Mouse (Mus musculus): ENCODE measurements around the gene Il31ra. TPM values are rescaled to one million over a fixed set of nuclear protein-coding genes. Genes with fewer than 3 reads are reported as not detected.

The Il31ra gene
- polyA plus RNA-seq, 1 experiment from 2014 or later: not detected

- WGBS: 87% methylated on average over 6 of the region's 6 CpGs
- H3K4me3 ChIP-seq (replicated peaks): no peak overlapping the region
- no peaks in the 10 kb centered on the region for H3K36me3 ChIP-seq
- H3K27me3 ChIP-seq: no peaks in the 10 kb centered on the region
- H3K27ac ChIP-seq: no peak overlapping the region
- ATAC-seq (ENCODE audit: insufficient number of reproducible peaks, insufficient read depth, low FRiP score, low TSS enrichment, low read depth): no peak
- no peaks in the 10 kb centered on the region for H3K9me3 ChIP-seq
- no peaks in the 10 kb centered on the region for H3K4me1 ChIP-seq (replicated peaks)
- no peak overlapping the region for H3K4me2 ChIP-seq
- no peak overlapping the region for H3K9ac ChIP-seq (replicated peaks)
These were observed 33.5 kb downstream of the Il31ra start for GRCm38 (mm10) chr13:112560554-112561138.

GRCm38 (mm10) chr13:112556501-112556900 is 37.7 kb downstream of the Il31ra start:
- Histone ChIP-seq H3K9ac (replicated peaks) (no peak overlapping the region), H3K27ac (no peak overlapping the region), H3K27me3 (no peaks in the 10 kb centered on the region), H3K36me3 (no peaks in the 10 kb centered on the region), H3K9me3 (no peaks in the 10 kb centered on the region), H3K4me1 (replicated peaks) (no peaks in the 10 kb centered on the region), H3K4me3 (replicated peaks) (no peak overlapping the region), H3K4me2 (no peak overlapping the region)
- ATAC-seq (ENCODE audit: insufficient number of reproducible peaks, insufficient read depth, low FRiP score, low TSS enrichment, low read depth): no peak
- 70% methylated on average over 2 of the region's 2 CpGs for WGBS

- Histone ChIP-seq H3K27ac (no peak overlapping the region), H3K9me3 (no peaks in the 10 kb centered on the region), H3K4me3 (replicated peaks) (no peak overlapping the region), H3K4me2 (no peak overlapping the region), H3K9ac (replicated peaks) (no peak overlapping the region), H3K4me1 (replicated peaks) (no peaks in the 10 kb centered on the region), H3K36me3 (no peaks in the 10 kb centered on the region), H3K27me3 (no peaks in the 10 kb centered on the region)
- ATAC-seq (ENCODE audit: insufficient number of reproducible peaks, insufficient read depth, low FRiP score, low TSS enrichment, low read depth): no peak
- 88% methylated on average over 5 of the region's 5 CpGs for WGBS
These were observed 40.9 kb downstream of the Il31ra start for GRCm38 (mm10) chr13:112553304-112553703.

- Histone ChIP-seq H3K4me1 (replicated peaks) (no peaks in the 10 kb centered on the region), H3K4me2 (no peak overlapping the region), H3K27me3 (no peaks in the 10 kb centered on the region), H3K9ac (replicated peaks) (no peak overlapping the region), H3K4me3 (replicated peaks) (no peak overlapping the region), H3K36me3 (no peaks in the 10 kb centered on the region), H3K27ac (no peak overlapping the region), H3K9me3 (no peaks in the 10 kb centered on the region)
- WGBS: 80% methylated on average over 7 of the region's 7 CpGs
- no peak for ATAC-seq (ENCODE audit: insufficient number of reproducible peaks, insufficient read depth, low FRiP score, low TSS enrichment, low read depth)
These were observed 42.3 kb downstream of the Il31ra start for GRCm38 (mm10) chr13:112551641-112552548.

- ATAC-seq (ENCODE audit: insufficient number of reproducible peaks, insufficient read depth, low FRiP score, low TSS enrichment, low read depth): no peak
- no peaks in the 10 kb centered on the region for H3K36me3 ChIP-seq
- no peaks in the 10 kb centered on the region for H3K9me3 ChIP-seq
- H3K4me1 ChIP-seq (replicated peaks): no peaks in the 10 kb centered on the region
- H3K9ac ChIP-seq (replicated peaks): no peak overlapping the region
- H3K4me2 ChIP-seq: no peak overlapping the region
- H3K27ac ChIP-seq: no peak overlapping the region
- 81% methylated on average over 10 of the region's 10 CpGs for WGBS
- H3K27me3 ChIP-seq: no peaks in the 10 kb centered on the region
- H3K4me3 ChIP-seq (replicated peaks): no peak overlapping the region
These were observed 52.8 kb downstream of the Il31ra start for GRCm38 (mm10) chr13:112541223-112541975.

GRCm38 (mm10) chr13:112540616-112541015 is 53.5 kb downstream of the Il31ra start:
- Histone ChIP-seq H3K36me3 (no peaks in the 10 kb centered on the region), H3K27ac (no peak overlapping the region), H3K4me1 (replicated peaks) (no peaks in the 10 kb centered on the region), H3K9ac (replicated peaks) (no peak overlapping the region), H3K4me3 (replicated peaks) (no peak overlapping the region), H3K27me3 (no peaks in the 10 kb centered on the region), H3K4me2 (no peak overlapping the region), H3K9me3 (no peaks in the 10 kb centered on the region)
- no peak for ATAC-seq (ENCODE audit: insufficient number of reproducible peaks, insufficient read depth, low FRiP score, low TSS enrichment, low read depth)
- WGBS: 46% methylated on average over 3 of the region's 3 CpGs

- no peak overlapping the region for H3K4me2 ChIP-seq
- WGBS: 91% methylated on average over 7 of the region's 7 CpGs
- no peaks in the 10 kb centered on the region for H3K9me3 ChIP-seq
- H3K27me3 ChIP-seq: no peaks in the 10 kb centered on the region
- H3K4me3 ChIP-seq (replicated peaks): no peak overlapping the region
- no peak for ATAC-seq (ENCODE audit: insufficient number of reproducible peaks, insufficient read depth, low FRiP score, low TSS enrichment, low read depth)
- H3K36me3 ChIP-seq: no peaks in the 10 kb centered on the region
- H3K9ac ChIP-seq (replicated peaks): no peak overlapping the region
- no peak overlapping the region for H3K27ac ChIP-seq
- H3K4me1 ChIP-seq (replicated peaks): no peaks in the 10 kb centered on the region
These were observed 57.1 kb downstream of the Il31ra start for GRCm38 (mm10) chr13:112537065-112537464.

GRCm38 (mm10) chr13:112536611-112537010 is 57.5 kb downstream of the Il31ra start:
- Histone ChIP-seq H3K9me3 (no peaks in the 10 kb centered on the region), H3K27me3 (no peaks in the 10 kb centered on the region), H3K9ac (replicated peaks) (no peak overlapping the region), H3K4me2 (no peak overlapping the region), H3K4me3 (replicated peaks) (no peak overlapping the region), H3K4me1 (replicated peaks) (no peaks in the 10 kb centered on the region), H3K27ac (no peak overlapping the region), H3K36me3 (no peaks in the 10 kb centered on the region)
- no peak for ATAC-seq (ENCODE audit: insufficient number of reproducible peaks, insufficient read depth, low FRiP score, low TSS enrichment, low read depth)
- WGBS: 44% methylated on average over 4 of the region's 4 CpGs

- no peak for ATAC-seq (ENCODE audit: insufficient number of reproducible peaks, insufficient read depth, low FRiP score, low TSS enrichment, low read depth)
- H3K4me1 ChIP-seq (replicated peaks): no peaks in the 10 kb centered on the region
- no peak overlapping the region for H3K9ac ChIP-seq (replicated peaks)
- no peaks in the 10 kb centered on the region for H3K9me3 ChIP-seq
- H3K27me3 ChIP-seq: no peaks in the 10 kb centered on the region
- no peak overlapping the region for H3K4me3 ChIP-seq (replicated peaks)
- no peak overlapping the region for H3K27ac ChIP-seq
- 68% methylated on average over 9 of the region's 9 CpGs for WGBS
- no peak overlapping the region for H3K4me2 ChIP-seq
- H3K36me3 ChIP-seq: no peaks in the 10 kb centered on the region
These were observed 60.6 kb downstream of the Il31ra start for GRCm38 (mm10) chr13:112533556-112533955.

GRCm38 (mm10) chr13:112532235-112532634 is 61.9 kb downstream of the Il31ra start:
- no peak overlapping the region for H3K4me2 ChIP-seq
- 83% methylated on average over 6 of the region's 6 CpGs for WGBS
- H3K36me3 ChIP-seq: no peaks in the 10 kb centered on the region
- no peak overlapping the region for H3K4me3 ChIP-seq (replicated peaks)
- no peaks in the 10 kb centered on the region for H3K4me1 ChIP-seq (replicated peaks)
- no peak overlapping the region for H3K27ac ChIP-seq
- no peaks in the 10 kb centered on the region for H3K27me3 ChIP-seq
- H3K9me3 ChIP-seq: no peaks in the 10 kb centered on the region
- no peak overlapping the region for H3K9ac ChIP-seq (replicated peaks)
- no peak for ATAC-seq (ENCODE audit: insufficient number of reproducible peaks, insufficient read depth, low FRiP score, low TSS enrichment, low read depth)

- Histone ChIP-seq H3K4me2 (no peak overlapping the region), H3K9me3 (no peaks in the 10 kb centered on the region; the same call in 1 of the 2 replicates), H3K36me3 (no peaks in the 10 kb centered on the region), H3K27me3 (no peaks in the 10 kb centered on the region), H3K9ac (replicated peaks) (no peak overlapping the region), H3K27ac (no peak overlapping the region), H3K4me1 (replicated peaks) (no peaks in the 10 kb centered on the region), H3K4me3 (replicated peaks) (no peak overlapping the region)
- WGBS: 36% methylated on average over 3 of the region's 3 CpGs
- ATAC-seq (ENCODE audit: insufficient number of reproducible peaks, insufficient read depth, low FRiP score, low TSS enrichment, low read depth): no peak
These were observed 64.3 kb downstream of the Il31ra start for GRCm38 (mm10) chr13:112529893-112530292.

Data from limb, embryonic 12.5 days (tissue).